Mouse (Mus musculus) cerebellum, adult 2 months (tissue): Measurements from ENCODE around the gene Rad51b. TPM values are rescaled to one million over a fixed set of nuclear protein-coding genes. Genes with fewer than 3 reads are reported as not detected.

ENCODE experiments used
- DNase-seq, 2 experiments: peaks; one replicate each; pipeline ENCODE4 v3.0.0; 2021
- H3K27ac ChIP-seq: fragments of 200-500 bp; 2 replicates; pipeline ENCODE4 v1.5.1; 2012; ENCODE audit warnings: low read length, control low read depth, inconsistent platforms; ENCODE audit not compliant: insufficient read depth
- H3K27me3 ChIP-seq: fragments of 200-500 bp; 2 replicates; pipeline ENCODE4 v1.6.1; 2012; ENCODE audit warnings: inconsistent platforms, mild to moderate bottlenecking, low read length, moderate library complexity; ENCODE audit not compliant: control insufficient read depth, insufficient read depth
- H3K4me1 ChIP-seq: fragments of 200-500 bp; 2 replicates; pipeline ENCODE4 v1.6.1; 2011; ENCODE audit warnings: low read length; ENCODE audit not compliant: control insufficient read depth, insufficient read depth
- H3K4me3 ChIP-seq: fragments of 200-500 bp; replicated peaks from 2 replicates; pipeline ENCODE3; 2011; ENCODE audit warnings: mild to moderate bottlenecking, low read depth, low read length, control low read depth; ENCODE audit not compliant: insufficient read depth
- CTCF ChIP-seq: fragments of 200-500 bp; IDR thresholded peaks from 2 replicates; pipeline ENCODE4 v1.5.1; 2011; ENCODE audit warnings: low read depth, mild to moderate bottlenecking, control low read depth, low read length, moderate library complexity, borderline replicate concordance; ENCODE audit not compliant: insufficient read depth
- POLR2A ChIP-seq: fragments of 200-500 bp; IDR thresholded peaks from 2 replicates; pipeline ENCODE4 v1.6.1; 2011; ENCODE audit warnings: low read length, control low read depth, borderline replicate concordance; ENCODE audit not compliant: insufficient read depth
- WGBS: fragments of 180-500 bp; shearing (Covaris S2); methylation state at CpG from one replicate; pipeline ENCODE4 v1.1.7; 2018; 5-methylcytosine and 5-hydroxymethylcytosine counted together
- polyA plus RNA-seq: library from polyadenylated mRNA; depleted of rRNA; stranded (reverse); fragments of >200 nt; gene quantifications from 2 replicates; pipeline ENCODE4 v1.2.3, GENCODE M21; 2012

Gene Rad51b
- polyA plus RNA-seq, 1 experiment = 0.23 TPM

- DNase-seq = no peak
- 77% methylated on average over 8 of the region's 8 CpGs for WGBS
- Histone ChIP-seq H3K27me3 (no peaks in the 10 kb centered on the region), H3K27ac (no peak overlapping the region), H3K4me1 (no peaks in the 10 kb centered on the region), H3K4me3 (no peak overlapping the region)
- TF ChIP-seq CTCF (no peak), POLR2A (no peak)
These were observed 139.0 kb downstream of the Rad51b start for GRCm38 (mm10) chr12:79436035-79436434.

- TF ChIP-seq CTCF (no peak), POLR2A (no peak)
- Histone ChIP-seq H3K4me1 (no peaks in the 10 kb centered on the region), H3K27me3 (no peaks in the 10 kb centered on the region), H3K4me3 (no peak overlapping the region), H3K27ac (no peak overlapping the region)
- DNase-seq = no peak
- WGBS = 76% methylated on average over 4 of the region's 4 CpGs
These were observed 139.8 kb downstream of the Rad51b start for GRCm38 (mm10) chr12:79436892-79437291.

- TF ChIP-seq POLR2A (no peak), CTCF (no peak)
These were observed 140.5 kb downstream of the Rad51b start for GRCm38 (mm10) chr12:79437572-79437971.

GRCm38 (mm10) chr12:79439961-79440360, 142.9 kb downstream of the Rad51b start:
- no peak overlapping the region for H3K27ac ChIP-seq
- H3K4me1 ChIP-seq = no peaks in the 10 kb centered on the region
- 94% methylated on average over 6 of the region's 6 CpGs for WGBS
- H3K27me3 ChIP-seq = no peaks in the 10 kb centered on the region
- no peak overlapping the region for H3K4me3 ChIP-seq
- DNase-seq = no peak
- TF ChIP-seq CTCF (no peak), POLR2A (no peak)

More at GRCm38 (mm10) chr12:79437572-79437971, 140.5 kb downstream of the Rad51b start:
- Histone ChIP-seq H3K27ac (no peak overlapping the region), H3K27me3 (no peaks in the 10 kb centered on the region), H3K4me3 (no peak overlapping the region), H3K4me1 (no peaks in the 10 kb centered on the region)
- no peak for DNase-seq
- WGBS = 85% methylated on average over 3 of the region's 3 CpGs

GRCm38 (mm10) chr12:79441210-79442005, 144.3 kb downstream of the Rad51b start:
- TF ChIP-seq CTCF (no peak), POLR2A (no peak)
- H3K27ac ChIP-seq = no peak overlapping the region
- WGBS = 84% methylated on average over 12 of the region's 12 CpGs
- no peak for DNase-seq
- no peaks in the 10 kb centered on the region for H3K27me3 ChIP-seq
- H3K4me1 ChIP-seq = no peaks in the 10 kb centered on the region
- no peak overlapping the region for H3K4me3 ChIP-seq

- TF ChIP-seq POLR2A (no peak), CTCF (no peak)
- DNase-seq = no peak
- Histone ChIP-seq H3K4me1 (no peaks in the 10 kb centered on the region), H3K27ac (no peak overlapping the region), H3K27me3 (no peaks in the 10 kb centered on the region), H3K4me3 (no peak overlapping the region)
- 83% methylated on average over 7 of the region's 7 CpGs for WGBS
These were observed 145.0 kb downstream of the Rad51b start for GRCm38 (mm10) chr12:79442126-79442525.

- DNase-seq = no peak
- H3K4me1 ChIP-seq = no peaks in the 10 kb centered on the region
- H3K27ac ChIP-seq = no peak overlapping the region
- no peak for TF ChIP-seq CTCF
- TF ChIP-seq POLR2A = no peak
- H3K4me3 ChIP-seq = no peak overlapping the region
- 56% methylated on average over 6 of the region's 6 CpGs for WGBS
- no peaks in the 10 kb centered on the region for H3K27me3 ChIP-seq
These were observed 145.8 kb downstream of the Rad51b start for GRCm38 (mm10) chr12:79442836-79443390.

GRCm38 (mm10) chr12:79444646-79445045, 147.6 kb downstream of the Rad51b start:
- no peak for DNase-seq
- no peaks in the 10 kb centered on the region for H3K27me3 ChIP-seq
- no peak overlapping the region for H3K4me3 ChIP-seq
- H3K4me1 ChIP-seq = no peaks in the 10 kb centered on the region
- no peak overlapping the region for H3K27ac ChIP-seq
- WGBS = 85% methylated on average over 2 of the region's 2 CpGs
- TF ChIP-seq POLR2A (no peak), CTCF (no peak)
